Mouse (Mus musculus) frontal cortex, adult (tissue): ENCODE data around the gene Styk1.

Experiments
- ATAC-seq: cut with Nextera tagmentation; 2 replicates; pipeline ENCODE4 v1.9.2; 2017; ENCODE audit warnings: mild to moderate bottlenecking, moderate library complexity, mixed read lengths; ENCODE audit not compliant: low TSS enrichment

Gene Styk1

GRCm38 (mm10) chr6:131369866-131370616 is 16.6 kb upstream of the Styk1 start:
- no peak for ATAC-seq

- ATAC-seq = peak; percentile 95
Observed at GRCm38 (mm10) chr6:131367101-131367500, 13.7 kb upstream of the Styk1 start.

DNA sequence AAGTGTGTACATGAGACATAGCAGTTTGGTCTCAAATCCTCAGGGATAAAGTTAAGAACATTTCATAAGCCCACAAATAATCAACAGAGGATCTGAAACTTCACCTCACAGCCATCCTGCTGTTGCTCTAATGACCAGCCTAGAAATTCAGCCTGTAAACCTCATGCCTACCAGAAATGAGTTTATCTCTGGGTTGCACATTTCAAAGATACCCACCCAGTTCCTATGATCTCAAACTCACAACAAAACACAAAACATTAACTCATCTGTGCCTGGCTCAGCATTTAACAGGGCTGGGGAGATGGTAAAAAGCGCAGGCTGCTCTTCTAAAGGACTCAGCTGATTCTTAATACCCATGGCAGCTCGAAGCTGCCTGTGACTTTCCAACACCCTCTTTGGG is 11.0 kb upstream of the Styk1 start:
- no peak for ATAC-seq

DNA sequence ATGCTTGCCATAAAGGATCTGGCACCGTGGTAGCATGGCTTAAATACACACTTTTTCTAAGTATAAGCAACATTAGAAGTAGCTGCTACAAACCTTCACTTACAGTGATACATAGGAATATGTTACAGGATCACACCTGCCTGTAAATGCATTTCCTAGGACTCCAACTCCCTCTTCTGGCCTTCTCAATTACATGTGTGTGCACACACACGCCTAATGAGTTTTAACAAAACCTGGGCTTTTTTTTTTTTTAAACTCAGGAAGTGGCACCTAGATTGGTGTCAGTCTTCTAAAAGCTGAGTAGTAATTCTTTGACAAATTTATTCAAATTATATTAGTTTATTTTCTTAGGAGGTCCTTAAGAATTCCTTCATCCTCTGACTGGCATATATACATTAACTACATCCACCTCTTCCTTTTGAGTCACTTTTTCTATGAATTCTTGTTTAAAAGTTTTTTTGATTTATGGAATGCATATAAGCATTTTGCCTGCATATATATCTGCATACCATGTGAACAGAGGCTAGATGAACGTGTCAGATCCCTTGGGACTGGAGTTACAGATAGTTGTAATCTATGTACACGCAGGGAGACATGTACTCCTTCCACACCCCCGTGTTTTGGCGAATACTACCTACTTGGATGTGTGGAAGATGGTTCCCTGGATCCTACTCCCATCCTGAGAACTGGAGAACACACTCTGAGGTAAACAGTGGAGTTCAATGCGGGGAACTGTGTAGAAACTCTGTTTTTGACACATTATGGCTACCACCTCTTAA is 9.8 kb upstream of the Styk1 start:
- ATAC-seq = no peak

DNA sequence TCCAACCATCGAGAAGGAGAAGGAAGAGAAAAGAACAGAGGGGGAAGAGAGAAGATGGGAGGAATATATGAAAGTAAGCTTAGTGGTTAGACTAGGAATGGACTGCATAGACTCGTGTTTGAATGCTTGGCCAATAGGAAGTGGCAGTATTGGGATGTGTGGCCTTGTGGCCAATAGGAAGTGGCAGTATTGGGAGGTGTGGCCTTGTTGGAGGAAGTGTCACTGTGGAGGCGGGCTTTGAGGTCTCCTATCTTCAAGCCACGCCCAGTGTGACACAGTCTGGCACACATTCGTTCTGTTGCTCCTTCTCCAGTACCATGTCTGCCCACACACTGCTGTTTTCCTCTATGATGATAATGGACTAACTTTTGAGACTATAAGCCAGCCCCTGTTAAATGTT is 7.3 kb upstream of the Styk1 start:
- peak; percentile 34; the same call in 1 of the 2 replicates for ATAC-seq

- no peak for ATAC-seq
Observed at GRCm38 (mm10) chr6:131359543-131359942, 6.1 kb upstream of the Styk1 start.

DNA sequence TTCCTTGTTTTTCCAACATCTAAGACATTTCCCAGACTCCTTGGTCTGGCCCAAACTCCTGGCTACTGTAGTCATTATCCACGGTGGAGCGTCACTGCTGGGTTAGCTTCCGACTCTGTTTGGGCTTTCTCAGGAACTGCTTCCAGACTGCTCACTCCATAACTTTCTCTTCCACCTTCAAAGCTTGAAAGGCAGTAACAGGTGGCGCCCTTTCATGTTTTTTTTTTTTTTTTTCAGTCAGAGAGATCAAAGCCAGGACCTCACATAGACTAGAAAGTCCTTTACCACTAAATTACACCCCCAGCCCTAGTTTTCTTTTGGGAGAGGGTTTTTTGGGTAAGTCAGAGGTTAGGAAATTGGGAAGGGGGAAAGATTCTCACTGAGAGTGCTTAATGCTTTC is 1.5 kb upstream of the Styk1 start:
- ATAC-seq = no peak

GRCm38 (mm10) chr6:131347026-131347425 is 6.4 kb downstream of the Styk1 start:
- no peak for ATAC-seq

- no peak for ATAC-seq
Observed at GRCm38 (mm10) chr6:131344346-131344745, 9.1 kb downstream of the Styk1 start.

DNA sequence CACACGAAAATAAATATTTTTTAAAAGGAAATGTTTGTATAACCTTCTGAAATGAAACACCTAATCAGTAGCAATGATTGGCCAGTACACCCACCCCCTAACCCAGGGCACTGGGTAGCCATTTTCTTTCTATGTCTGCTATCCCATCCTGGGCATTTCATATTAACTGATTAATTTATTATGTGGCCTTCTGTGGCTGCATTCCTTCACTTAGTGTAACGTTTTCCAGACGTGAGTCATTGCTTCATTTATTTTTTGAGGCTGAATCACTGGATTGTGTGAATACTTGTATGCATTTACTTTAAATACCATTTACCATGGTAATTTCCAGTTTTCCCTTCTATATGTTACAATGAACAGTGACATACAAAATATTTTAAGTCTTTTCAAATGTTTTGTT is 13.3 kb downstream of the Styk1 start:
- no peak for ATAC-seq

GRCm38 (mm10) chr6:131339309-131339708 is 14.1 kb downstream of the Styk1 start:
- no peak for ATAC-seq

- ATAC-seq = no peak
Observed at GRCm38 (mm10) chr6:131338787-131339186, 14.6 kb downstream of the Styk1 start.

DNA sequence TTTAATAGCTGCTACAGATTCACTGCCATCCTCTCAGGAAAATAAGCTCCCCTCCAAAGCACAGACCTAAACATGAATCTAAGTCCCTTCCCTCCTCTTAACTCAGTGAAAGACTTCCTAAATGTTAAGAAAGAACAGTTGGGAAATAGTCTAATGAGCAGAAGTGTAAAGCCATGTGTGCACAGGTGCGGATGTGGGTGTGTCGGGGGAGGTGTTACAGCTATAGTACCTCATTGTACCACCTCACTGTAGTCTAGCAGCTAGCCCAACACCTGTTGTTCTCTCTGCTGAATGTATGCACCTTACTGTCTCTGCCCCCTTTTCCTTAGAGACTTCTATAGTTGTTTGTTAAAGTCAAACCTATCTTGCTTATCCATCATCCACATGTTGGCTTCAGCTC is 26.3 kb downstream of the Styk1 start:
- no peak for ATAC-seq

- no peak for ATAC-seq
Observed at GRCm38 (mm10) chr6:131321854-131322639, 31.4 kb downstream of the Styk1 start.

DNA sequence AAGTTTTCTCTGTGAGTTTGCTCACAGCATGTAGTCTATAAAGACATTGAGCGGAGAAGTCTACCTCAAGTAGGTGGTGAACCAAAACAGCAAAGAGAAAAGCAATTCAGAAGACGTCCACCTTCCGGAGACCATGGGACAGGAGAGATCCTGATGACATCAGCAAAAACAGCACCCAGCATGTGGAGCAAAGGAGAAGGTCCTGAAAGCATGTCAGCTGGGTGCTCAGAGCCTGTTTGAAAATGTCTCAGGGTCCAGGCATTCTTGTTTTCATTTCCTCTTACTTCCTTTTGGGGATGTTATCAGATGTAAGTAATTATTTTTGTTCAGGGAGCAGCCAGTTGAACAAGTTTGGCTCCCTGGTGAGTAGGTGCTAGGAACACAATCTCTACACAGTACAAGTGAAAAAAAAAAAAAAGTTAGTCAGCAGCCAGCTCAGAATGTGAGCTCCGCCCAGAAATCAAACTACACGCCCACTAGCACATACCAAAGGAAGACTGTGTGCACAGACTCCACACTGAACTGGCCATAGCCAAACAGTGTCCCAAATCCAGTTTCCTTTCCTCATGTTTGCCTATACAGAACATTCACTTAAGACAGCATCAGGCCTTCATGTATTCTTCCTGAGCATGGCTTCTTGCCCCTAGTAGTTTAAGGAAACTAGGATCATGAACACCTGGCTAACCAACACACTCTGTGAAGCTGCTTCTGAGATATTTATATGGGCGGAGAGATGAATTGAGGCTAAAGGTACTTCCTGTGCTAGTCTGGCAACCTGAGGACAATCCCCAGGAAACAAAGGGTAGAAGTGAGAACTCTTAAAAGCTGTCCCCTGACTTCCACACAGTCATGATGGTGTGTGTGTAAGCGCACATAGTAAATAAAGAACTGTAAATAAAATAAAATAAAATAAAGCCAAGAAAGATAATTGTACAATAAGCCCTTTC is 37.0 kb downstream of the Styk1 start:
- no peak for ATAC-seq

DNA sequence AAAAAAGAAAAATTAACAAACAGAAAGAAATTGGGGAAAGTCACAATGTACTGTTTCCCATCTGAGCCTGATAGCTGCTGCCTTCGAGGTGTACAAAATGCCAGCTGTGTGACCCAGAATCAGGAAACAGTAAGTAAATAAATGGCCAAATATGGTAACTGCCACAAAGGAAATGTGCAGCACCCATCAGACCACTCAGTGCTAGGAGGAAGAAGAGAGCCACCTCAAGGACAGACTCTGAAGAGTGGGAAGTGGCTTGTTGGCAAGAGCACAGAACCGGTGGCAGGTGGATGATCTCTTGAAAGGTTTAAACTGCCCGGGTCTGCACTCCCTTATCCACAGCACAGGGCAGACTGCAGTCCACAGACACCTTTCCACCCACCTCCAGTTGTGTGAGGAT is 45.4 kb downstream of the Styk1 start:
- ATAC-seq = no peak

GRCm38 (mm10) chr6:131304776-131305175 is 48.6 kb downstream of the Styk1 start:
- ATAC-seq = no peak

GRCm38 (mm10) chr6:131298531-131298930 is 54.9 kb downstream of the Styk1 start:
- no peak for ATAC-seq

DNA sequence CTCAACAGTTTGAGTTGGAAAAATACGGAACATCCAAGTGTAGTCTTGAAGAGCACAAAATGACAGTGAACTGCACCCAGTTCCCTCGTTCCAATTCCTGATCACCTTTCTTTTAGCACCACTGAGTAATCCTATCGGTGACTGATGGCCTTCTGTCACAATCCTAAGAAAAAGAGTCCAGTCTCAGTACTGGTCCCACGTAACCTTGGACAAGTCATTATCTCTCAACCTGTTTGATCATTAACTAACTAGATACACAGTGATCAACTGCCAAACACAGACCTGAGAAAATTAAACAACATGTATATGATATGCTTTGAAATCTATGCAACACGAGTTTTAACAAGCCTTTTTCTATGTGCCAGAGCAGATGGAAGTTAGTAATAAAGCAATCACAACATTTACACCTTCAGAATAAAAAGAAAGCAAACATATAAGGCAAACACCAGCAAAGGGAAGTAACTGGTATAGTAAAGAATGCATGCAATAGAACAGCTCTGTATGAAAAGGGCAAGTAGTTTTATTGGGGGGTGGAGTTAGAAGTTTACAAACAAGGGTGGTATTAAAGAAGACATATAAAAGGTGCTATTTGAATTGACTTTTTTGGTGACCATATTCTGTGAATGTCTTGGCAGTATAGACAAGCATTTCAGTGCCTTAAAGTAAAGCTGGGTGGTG is 58.8 kb downstream of the Styk1 start:
- no peak for ATAC-seq

GRCm38 (mm10) chr6:131293916-131294315 is 59.5 kb downstream of the Styk1 start:
- no peak for ATAC-seq
